Mouse (Mus musculus): ENCODE results near the gene Pm20d1.

Pm20d1 gene

DNA sequence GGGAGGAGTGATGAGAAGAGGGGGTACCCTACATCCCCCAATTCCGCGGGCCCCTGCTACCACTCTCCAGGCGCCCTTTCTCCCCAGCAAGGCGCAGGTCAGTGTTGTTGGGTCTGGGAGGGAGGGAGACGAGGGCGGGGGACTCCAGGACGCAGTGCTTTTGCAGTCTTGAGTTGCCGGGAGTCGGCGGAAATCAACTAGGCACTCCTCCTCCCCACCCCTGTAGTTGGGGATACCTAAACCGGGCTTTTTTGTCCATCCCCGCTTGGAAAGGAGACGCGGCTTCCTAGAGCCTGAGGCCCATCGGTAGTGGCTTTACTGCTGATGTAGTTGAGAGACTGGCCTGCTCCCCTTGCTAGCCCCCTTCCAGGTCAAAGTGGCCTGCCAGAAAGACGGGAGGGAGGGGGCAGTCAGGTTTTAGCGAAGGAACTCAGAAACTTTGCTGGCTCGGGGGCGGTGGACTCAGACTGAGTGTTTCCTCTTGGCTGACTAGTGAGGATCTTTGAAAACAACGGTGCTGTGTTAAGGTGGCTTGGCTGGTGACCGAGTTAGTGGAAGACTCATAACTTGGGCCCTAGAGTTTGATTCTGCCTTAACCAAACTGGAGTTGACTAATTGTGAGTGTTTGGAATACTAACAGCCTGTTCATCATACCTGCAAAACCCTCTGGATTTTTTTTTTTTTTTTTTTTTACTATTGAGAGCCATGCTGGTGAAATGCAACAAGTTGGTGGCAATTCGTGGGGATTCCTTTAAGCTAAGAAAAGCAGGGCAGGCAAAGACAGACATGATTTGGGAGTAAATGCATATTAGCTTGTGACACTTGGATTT is 31.3 kb downstream of the Pm20d1 start:
- DNase-seq (ENCODE audit: low spot score in 2 of 2) = peak; percentile 22 to 31

GRCm38 (mm10) chr1:131829279-131829678 is 32.1 kb downstream of the Pm20d1 start:
- DNase-seq (ENCODE audit: low spot score in 2 of 2) = no peak

DNA sequence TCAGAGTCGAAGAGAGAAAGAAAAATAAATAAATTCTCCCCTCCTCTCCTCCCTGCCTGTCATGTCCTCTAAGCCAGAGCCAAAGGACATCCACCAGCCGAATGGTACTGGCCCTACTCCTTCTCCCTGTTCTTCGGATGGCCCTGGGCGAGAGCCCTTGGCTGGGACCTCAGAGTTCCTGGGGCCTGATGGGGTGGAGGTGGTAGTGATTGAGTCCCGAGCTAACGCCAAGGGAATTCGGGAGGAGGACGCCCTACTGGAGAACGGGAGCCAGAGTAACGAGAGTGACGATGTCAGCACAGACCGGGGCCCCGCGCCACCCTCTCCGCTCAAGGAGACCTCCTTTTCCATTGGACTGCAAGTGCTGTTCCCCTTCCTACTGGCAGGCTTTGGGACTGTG is 33.4 kb downstream of the Pm20d1 start:
- no peak for DNase-seq (ENCODE audit: low spot score in 2 of 2)

DNA sequence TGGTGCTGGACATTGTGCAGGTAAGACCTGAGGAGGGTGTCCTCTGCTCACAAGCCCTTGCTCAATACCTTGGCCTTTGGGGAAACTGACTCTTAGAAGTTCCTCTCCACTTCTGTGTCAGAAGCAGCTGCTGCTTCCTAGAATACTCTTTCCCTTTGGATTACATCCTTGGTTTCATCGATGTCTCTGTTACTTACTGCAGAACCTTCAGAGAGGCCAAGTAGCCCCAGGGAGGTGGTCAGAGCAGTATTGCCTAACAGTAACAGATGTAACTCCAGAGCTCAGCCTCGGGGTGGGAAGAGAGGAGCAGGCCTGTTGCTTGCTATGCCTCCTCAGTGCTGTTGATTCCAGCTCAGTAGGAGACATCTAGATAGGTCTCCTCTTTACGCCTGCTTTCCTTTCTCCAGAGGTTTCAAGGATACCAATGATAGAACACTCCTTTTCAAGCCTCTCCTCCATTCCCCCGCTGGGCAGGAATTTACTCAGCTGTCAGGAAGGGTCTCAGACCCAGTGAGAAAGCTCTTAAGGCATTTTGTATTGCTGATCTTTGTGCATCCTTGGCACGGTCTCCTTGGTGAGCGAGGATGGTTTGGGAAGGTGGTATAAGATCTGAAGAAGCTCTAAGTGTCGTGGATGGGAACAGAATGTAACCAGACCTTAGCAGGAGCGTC is 33.9 kb downstream of the Pm20d1 start:
- no peak for DNase-seq (ENCODE audit: low spot score in 2 of 2)

DNA sequence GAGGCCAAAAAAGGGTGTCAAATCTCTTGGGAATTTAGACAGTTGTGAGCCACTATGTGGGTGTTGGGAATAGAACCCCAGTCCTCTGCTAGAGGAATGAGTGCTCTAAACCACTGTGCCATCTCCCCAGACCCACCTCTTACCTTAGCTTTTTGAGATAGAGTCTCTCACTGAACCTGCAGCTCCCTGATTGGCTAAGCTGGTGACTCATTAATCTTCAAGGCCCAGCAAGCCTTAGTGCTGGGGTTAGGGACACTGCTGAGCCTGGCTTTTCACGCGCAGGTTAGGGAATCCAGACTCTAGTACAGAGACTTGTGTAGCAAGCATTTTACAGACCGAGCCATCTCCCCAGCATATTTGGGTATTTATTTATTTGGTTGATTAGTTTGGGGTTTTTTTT is 39.9 kb downstream of the Pm20d1 start:
- no peak for DNase-seq (ENCODE audit: low spot score in 2 of 2)

GRCm38 (mm10) chr1:131838542-131838941 is 41.4 kb downstream of the Pm20d1 start:
- DNase-seq (ENCODE audit: low spot score in 2 of 2) = no peak

- no peak for DNase-seq (ENCODE audit: low spot score in 2 of 2)
Measured at GRCm38 (mm10) chr1:131839279-131839678, 42.1 kb downstream of the Pm20d1 start.

GRCm38 (mm10) chr1:131842221-131842620 is 45.0 kb downstream of the Pm20d1 start:
- DNase-seq (ENCODE audit: low spot score in 2 of 2) = no peak

DNA sequence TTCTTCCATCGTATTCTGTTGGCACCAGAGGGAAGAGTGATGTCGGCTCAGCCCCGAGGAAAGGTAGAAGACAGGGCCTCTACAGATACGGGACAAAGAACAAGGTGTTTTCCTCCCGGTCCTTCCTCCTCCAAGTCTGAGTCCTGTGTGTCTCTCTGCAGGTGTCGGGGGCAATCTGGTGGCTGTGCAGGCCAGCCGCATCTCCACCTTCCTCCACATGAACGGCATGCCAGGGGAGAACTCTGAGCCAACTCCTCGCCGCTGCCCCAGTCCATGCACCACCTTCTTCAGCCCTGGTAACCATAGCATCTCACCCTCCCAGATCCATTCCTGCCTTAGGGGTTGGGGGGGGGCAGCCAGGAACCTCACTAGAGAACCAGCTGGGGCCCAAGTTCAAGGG is 46.6 kb downstream of the Pm20d1 start:
- DNase-seq (ENCODE audit: low spot score in 2 of 2) = no peak

- DNase-seq (ENCODE audit: low spot score in 2 of 2) = no peak
Measured at GRCm38 (mm10) chr1:131844883-131845282, 47.7 kb downstream of the Pm20d1 start.

DNA sequence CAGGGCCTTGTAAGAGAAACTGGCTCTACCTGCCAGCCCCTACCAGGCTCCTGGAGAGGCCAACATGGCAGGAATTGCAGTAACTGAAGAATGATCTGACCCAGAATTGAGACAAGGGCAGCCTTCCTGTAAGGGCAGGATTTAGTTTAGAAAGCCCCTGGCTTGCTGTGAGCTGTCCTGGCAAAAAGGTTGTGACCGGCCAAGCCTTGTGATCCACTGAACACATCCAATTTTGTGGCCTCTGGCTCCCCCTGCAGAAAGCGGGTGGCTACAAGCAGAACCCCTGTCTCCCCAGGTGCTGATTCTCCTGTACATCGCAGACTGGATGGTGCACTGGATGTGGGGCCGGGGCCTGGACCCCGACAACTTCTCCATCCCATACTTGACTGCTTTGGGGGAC is 49.1 kb downstream of the Pm20d1 start:
- DNase-seq (ENCODE audit: low spot score in 2 of 2) = peak; percentile 37 to 48

DNA sequence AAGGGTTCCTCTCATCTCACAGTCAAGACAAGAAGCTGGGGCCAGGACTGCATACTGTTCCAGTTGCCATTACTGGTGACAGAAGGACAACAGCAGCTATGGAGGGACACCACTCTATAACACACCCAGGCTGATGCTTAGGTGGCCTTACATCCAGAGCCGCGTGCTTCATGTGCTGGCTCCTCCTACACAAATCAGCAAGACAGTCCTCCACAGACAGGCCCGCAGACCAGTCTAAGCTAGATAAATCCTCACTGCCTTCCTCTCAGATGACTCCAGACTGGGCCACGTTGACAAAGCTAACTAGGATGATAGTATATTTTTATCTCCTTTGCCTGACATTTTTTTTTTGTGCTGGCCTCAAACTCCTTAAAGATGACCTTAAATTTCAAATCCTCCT is 64.6 kb downstream of the Pm20d1 start:
- no peak for DNase-seq (ENCODE audit: low spot score in 2 of 2)

GRCm38 (mm10) chr1:131865596-131865995 is 68.4 kb downstream of the Pm20d1 start:
- DNase-seq (ENCODE audit: low spot score in 2 of 2) = no peak

DNA sequence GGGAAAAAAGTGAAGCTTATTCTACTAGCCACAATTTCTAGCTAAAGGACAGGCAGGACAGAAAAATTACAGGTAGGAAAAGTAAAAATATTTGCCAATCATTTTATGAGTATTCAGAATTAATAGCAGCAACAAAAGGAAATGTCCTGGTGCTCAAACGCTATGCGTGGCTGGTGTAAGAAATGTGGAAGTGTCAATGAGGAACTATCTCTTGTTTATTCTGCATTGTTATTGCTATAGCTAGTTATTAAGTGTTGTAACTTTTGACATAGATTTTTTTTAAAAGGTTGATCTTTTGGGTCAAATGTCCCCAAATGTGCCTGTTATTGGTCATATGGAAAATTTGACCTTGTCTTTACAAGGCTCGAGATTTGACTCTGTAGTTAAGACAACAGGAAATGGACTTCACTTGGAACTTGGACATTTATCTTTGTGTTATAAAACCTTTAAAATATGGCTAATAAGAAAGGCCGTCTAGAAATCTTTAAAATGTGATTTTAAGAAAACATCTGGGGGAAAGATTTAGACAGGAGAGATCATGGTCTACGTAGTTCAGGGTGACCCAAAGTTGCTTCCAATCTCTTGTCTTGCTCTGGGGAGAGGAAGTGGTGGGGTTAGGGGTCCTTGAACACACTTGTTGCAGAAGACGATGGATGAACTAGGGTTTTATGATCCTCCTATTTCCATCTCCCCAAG is 69.3 kb downstream of the Pm20d1 start:
- peak in 1 of 2 experiments; percentile 16 for DNase-seq (ENCODE audit: low spot score in 2 of 2)

- peak; percentile 90 to 93 for DNase-seq (ENCODE audit: low spot score in 2 of 2)
Measured at GRCm38 (mm10) chr1:131867093-131867945, 70.1 kb downstream of the Pm20d1 start, which contains the start of gene Rab29. TSS of gene Rab29 (plus strand) at chr1:131867224.

- DNase-seq (ENCODE audit: low spot score in 2 of 2) = no peak
Measured at GRCm38 (mm10) chr1:131867946-131868290, 70.7 kb downstream of the Pm20d1 start.

- no peak for DNase-seq (ENCODE audit: low spot score in 2 of 2)
Measured at GRCm38 (mm10) chr1:131869561-131869960, 72.4 kb downstream of the Pm20d1 start.

All from spleen, postnatal 36 days (tissue).